Comparison of ENCODE assay signal across 10 mouse cellular contexts in the genomic region with DNA sequence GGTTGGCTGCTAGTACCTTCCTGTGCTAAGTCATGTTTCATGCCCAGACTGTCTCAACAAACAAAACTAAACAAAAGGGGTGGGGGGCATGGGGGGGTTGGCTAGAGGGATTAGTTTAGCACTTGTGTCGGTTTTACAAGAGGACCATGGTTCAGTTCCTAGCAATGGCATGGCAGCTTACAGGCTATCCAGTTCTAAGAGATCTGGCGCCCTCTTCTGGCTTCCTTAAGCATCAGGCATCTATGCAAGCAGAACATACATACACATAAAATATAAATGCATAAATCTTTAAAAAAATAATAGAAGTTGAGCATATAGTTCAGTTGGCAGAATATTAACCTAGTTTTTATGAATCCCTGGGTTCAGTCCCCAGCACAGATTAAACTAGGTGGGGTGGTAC. TPM values are rescaled to one million over a fixed set of nuclear protein-coding genes. Genes with fewer than 3 reads are reported as not detected.
A peak's percentile ranks its signal among the peaks of the same experiment; 100 is the strongest.
DNase-seq lines count a peak whose midpoint lies in the region; ATAC-seq lines count a peak whose summit lies in the region.
"Had no signal": no experiment of that assay in that cellular context is flagged by ENCODE, and none has a peak within 500 bp of the region (broad histone marks: within the 10 kb centered on the region; RNA-seq: fewer than 3 reads in every experiment).

No protein-coding gene starts in this region.

- 0 out of 2 replicates have a peak, but pooled peaks cover 7% of the 10 kb centered on the region for H3K4me1 ChIP-seq in heart, embryonic 10.5 days
- H3K4me1 ChIP-seq: embryonic facial prominence, embryonic 15.5 days; liver, embryonic 15.5 days had no signal

- H3K9me3 ChIP-seq in heart, embryonic 10.5 days = no peaks in the 10 kb centered on the region
- H3K9me3 ChIP-seq: embryonic facial prominence, embryonic 15.5 days; liver, embryonic 15.5 days had no signal

- no peak overlapping the region for H3K4me3 ChIP-seq in heart, embryonic 10.5 days
- H3K4me3 ChIP-seq: embryonic facial prominence, embryonic 15.5 days; liver, embryonic 15.5 days had no signal

- peak; percentile 66; the same call in 1 of the 2 replicates for ATAC-seq in megakaryocyte-erythroid progenitor cell, adult 5-6 weeks (replicated peaks; ENCODE audit: low FRiP score, low TSS enrichment, poor library complexity, severe bottlenecking)

- H3K27ac ChIP-seq in heart, embryonic 10.5 days = no peak overlapping the region
- H3K27ac ChIP-seq: embryonic facial prominence, embryonic 15.5 days; liver, embryonic 15.5 days had no signal

- peaks cover 4% of the 10 kb centered on the region; the same call in 1 of the 2 replicates for H3K36me3 ChIP-seq in heart, embryonic 10.5 days
- H3K36me3 ChIP-seq: liver, embryonic 15.5 days had no signal

- no peaks in the 10 kb centered on the region for H3K27me3 ChIP-seq in heart, embryonic 10.5 days (ENCODE audit: insufficient read depth, poor library complexity, severe bottlenecking)
- H3K27me3 ChIP-seq: embryonic facial prominence, embryonic 15.5 days; liver, embryonic 15.5 days had no signal

- DNase-seq in heart, postnatal 14 days = peak; percentile 48 to 64
- DNase-seq in heart, embryonic 10.5 days (ENCODE audit: low spot score) = no peak
- peak; percentile 56 for DNase-seq in CD4-positive helper T cell, adult 2 months (ENCODE audit: low read depth, low spot score)
- DNase-seq in T-cell, adult 2 months (ENCODE audit: low spot score) = peak; percentile 45
- peak; percentile 61 for DNase-seq in heart, postnatal 4 days
- DNase-seq in yolk sac, embryonic 10.5 days (ENCODE audit: low spot score) = no peak
- DNase-seq in frontal cortex, adult 2 months (ENCODE audit: extremely low spot score in 1 of 2, low spot score in 1 of 2) = no peak

- 21% methylated on average over 2 of the region's 2 CpGs for WGBS in heart, embryonic 10.5 days

- intact Hi-C loops in heart, postnatal 14 days (cut with DNase I) = loop anchor here (5.0 kb wide), 3 partner anchors 106 to 206 kb away; no protein-coding TSS in a partner anchor

RNA-seq across cellular contexts. Expression of a gene that starts 4.0 kb away (rescaled TPM):
- not detected for total RNA-seq in heart, postnatal 14 days (2021)
- 0.21 and 0.29 TPM in 2 replicates for polyA plus RNA-seq in heart, embryonic 10.5 days (2016; fragmentation: Nextera tagmentation; extraction: Ambion mirVana)
- under 1 TPM in 1 of 2 experiments, not detected in 1; 0.11 TPM for total RNA-seq in heart, postnatal 4 days (2021)
- not detected in 2 replicates for total RNA-seq in megakaryocyte-erythroid progenitor cell, adult 5-6 weeks (2014; fragmentation: Nextera tagmentation)
- total RNA-seq in megakaryocyte-erythroid progenitor cell, adult 5-6 weeks (2017) = not detected in 2 replicates
- polyA plus RNA-seq in frontal cortex, adult 2 months (2012; rRNA removed) = not detected in 2 replicates

RNA-seq across cellular contexts. Expression of a gene that starts 7.7 kb away (rescaled TPM):
- 10 to 100 TPM; 31.4 to 32.8 TPM for total RNA-seq in heart, postnatal 14 days (2021)
- 347 and 370 TPM in 2 replicates for polyA plus RNA-seq in heart, embryonic 10.5 days (2016; fragmentation: Nextera tagmentation; extraction: Ambion mirVana)
- total RNA-seq in heart, postnatal 4 days (2021) = 100 to 1,000 TPM; 109 to 112 TPM
- total RNA-seq in megakaryocyte-erythroid progenitor cell, adult 5-6 weeks (2014; fragmentation: Nextera tagmentation) = 164 and 169 TPM in 2 replicates
- 70.6 and 79.2 TPM in 2 replicates for total RNA-seq in megakaryocyte-erythroid progenitor cell, adult 5-6 weeks (2017)
- 54.9 and 56.1 TPM in 2 replicates for polyA plus RNA-seq in frontal cortex, adult 2 months (2012; rRNA removed)

RNA-seq across cellular contexts. Expression of a gene that starts 12.3 kb away (rescaled TPM):
- 100 to 1,000 TPM in 1 of 2 experiments, 10 to 100 TPM in 1; 92.4 to 107 TPM for total RNA-seq in heart, postnatal 14 days (2021)
- 65.2 and 91.5 TPM in 2 replicates for polyA plus RNA-seq in heart, embryonic 10.5 days (2016; fragmentation: Nextera tagmentation; extraction: Ambion mirVana)
- total RNA-seq in heart, postnatal 4 days (2021) = 100 to 1,000 TPM; 161 to 162 TPM
- total RNA-seq in megakaryocyte-erythroid progenitor cell, adult 5-6 weeks (2014; fragmentation: Nextera tagmentation) = 24.2 and 27.2 TPM in 2 replicates
- 14.9 and 20.1 TPM in 2 replicates for total RNA-seq in megakaryocyte-erythroid progenitor cell, adult 5-6 weeks (2017)
- polyA plus RNA-seq in frontal cortex, adult 2 months (2012; rRNA removed) = 42.1 and 45.8 TPM in 2 replicates

RNA-seq across cellular contexts. Expression of a gene that starts 15.0 kb away (rescaled TPM):
- total RNA-seq in heart, postnatal 14 days (2021) = 10 to 100 TPM in 1 of 2 experiments, 1 to 10 TPM in 1; 4.3 to 11.7 TPM
- polyA plus RNA-seq in heart, embryonic 10.5 days (2016; fragmentation: Nextera tagmentation; extraction: Ambion mirVana) = not detected in 2 replicates
- 10 to 100 TPM; 15.3 to 22.6 TPM for total RNA-seq in heart, postnatal 4 days (2021)
- 0.82 TPM in 1 of 2 replicates, not detected in the other for total RNA-seq in megakaryocyte-erythroid progenitor cell, adult 5-6 weeks (2014; fragmentation: Nextera tagmentation)
- total RNA-seq in megakaryocyte-erythroid progenitor cell, adult 5-6 weeks (2017) = not detected in 2 replicates
- polyA plus RNA-seq in frontal cortex, adult 2 months (2012; rRNA removed) = not detected in 2 replicates
- polyA plus RNA-seq: embryonic facial prominence, embryonic 15.5 days; liver, embryonic 15.5 days had no signal

RNA-seq across cellular contexts. Expression of a gene that starts 15.3 kb away (rescaled TPM):
- 10 to 100 TPM; 13.9 to 15.0 TPM for total RNA-seq in heart, postnatal 14 days (2021)
- 30.8 and 39.9 TPM in 2 replicates for polyA plus RNA-seq in heart, embryonic 10.5 days (2016; fragmentation: Nextera tagmentation; extraction: Ambion mirVana)
- total RNA-seq in heart, postnatal 4 days (2021) = 10 to 100 TPM; 18.9 to 20.2 TPM
- total RNA-seq in megakaryocyte-erythroid progenitor cell, adult 5-6 weeks (2014; fragmentation: Nextera tagmentation) = 29.3 and 38.1 TPM in 2 replicates
- total RNA-seq in megakaryocyte-erythroid progenitor cell, adult 5-6 weeks (2017) = 26.8 and 30.1 TPM in 2 replicates
- polyA plus RNA-seq in frontal cortex, adult 2 months (2012; rRNA removed) = 27.7 and 31.7 TPM in 2 replicates

Comparison
In these comparisons a context has a peak if more than half of its experiments do, and no peak if none do; other contexts are left out.
1. DNase-seq: peak in heart, postnatal 14 days (2 of 2), CD4-positive helper T cell, adult 2 months (single experiment), T-cell, adult 2 months (single experiment) and heart, postnatal 4 days (single experiment); none in heart, embryonic 10.5 days (single experiment), yolk sac, embryonic 10.5 days (single experiment) and frontal cortex, adult 2 months (0 of 2).